Comparison of ENCODE assay signal across 19 mouse cellular contexts in genomic region chr11:104028183-104028582, GRCm38 (mm10).
A peak's percentile ranks its signal among the peaks of the same experiment; 100 is the strongest.
DNase-seq lines count a peak whose midpoint lies in the region; ATAC-seq and TF ChIP-seq lines count a peak whose summit lies in the region.
"Had no signal": no experiment of that assay in that cellular context is flagged by ENCODE, and none has a peak within 500 bp of the region (broad histone marks: within the 10 kb centered on the region; RNA-seq: fewer than 3 reads in every experiment).

No protein-coding gene starts in this region.

- no peak for TF ChIP-seq POLR2A in myocyte (IDR thresholded peaks at IDR 0.05; ENCODE audit: insufficient read length, low read depth)

- H3K4me1 ChIP-seq in hindbrain, postnatal 0 days (ENCODE audit: insufficient read depth, low read length), result no peaks in the 10 kb centered on the region
- H3K4me1 ChIP-seq: embryonic facial prominence, embryonic 10.5 days; forebrain, embryonic 13.5 days; heart, embryonic 12.5 days had no signal

- H3K79me2 ChIP-seq in myocyte (ENCODE audit: control insufficient read depth, insufficient read depth), result no peaks in the 10 kb centered on the region

- H3K9me3 ChIP-seq in hindbrain, postnatal 0 days (ENCODE audit: low read length), result no peaks in the 10 kb centered on the region
- H3K9me3 ChIP-seq: embryonic facial prominence, embryonic 10.5 days; forebrain, embryonic 13.5 days; heart, embryonic 12.5 days; hindbrain, embryonic 10.5 days had no signal

- WGBS in hindbrain, postnatal 0 days, result 75% methylated on average over 1 of the region's 1 CpGs

- no peaks in the 10 kb centered on the region for H3K36me3 ChIP-seq in myocyte (ENCODE audit: control insufficient read depth, insufficient read depth)
- H3K36me3 ChIP-seq in hindbrain, postnatal 0 days (ENCODE audit: insufficient read depth, low read length), result no peaks in the 10 kb centered on the region
- H3K36me3 ChIP-seq: embryonic facial prominence, embryonic 10.5 days; heart, embryonic 12.5 days; hindbrain, embryonic 10.5 days had no signal

- no peak overlapping the region for H3ac ChIP-seq in myocyte (ENCODE audit: control insufficient read depth, insufficient read length)

- H3K27me3 ChIP-seq in myocyte (ENCODE audit: control insufficient read depth, insufficient read depth, insufficient read length), result no peaks in the 10 kb centered on the region
- no peaks in the 10 kb centered on the region for H3K27me3 ChIP-seq in hindbrain, postnatal 0 days (ENCODE audit: insufficient read depth, low read length)

- no peak overlapping the region for H3K27ac ChIP-seq in hindbrain, postnatal 0 days
- H3K27ac ChIP-seq: embryonic facial prominence, embryonic 10.5 days; forebrain, embryonic 13.5 days; gastrocnemius, adult 2 months; hindbrain, embryonic 10.5 days; hindbrain, embryonic 14.5 days had no signal

- TF ChIP-seq CTCF in hindbrain, postnatal 0 days (IDR thresholded peaks at IDR 0.05; ENCODE audit: low read depth), result no peak

- peak; percentile 1 for DNase-seq in CD4-positive, CD25-positive, alpha-beta regulatory T cell, adult 2 months (ENCODE audit: low read depth, low spot score)
- DNase-seq in thymus, postnatal 0 days (ENCODE audit: low spot score), result peak; percentile 4
- no peak for DNase-seq in thymus, postnatal 25 days
- DNase-seq in gastrocnemius, adult 18-20 months (ENCODE audit: low spot score), result no peak
- no peak for DNase-seq in hindbrain, postnatal 0 days (ENCODE audit: low spot score)
- no peak for DNase-seq in adrenal gland, postnatal 36 days
- DNase-seq: adrenal gland, adult 2 months; adrenal gland, postnatal 25 days; cerebellum, postnatal 10 days; forebrain, postnatal 0 days; gastrocnemius, adult 2 months; gastrocnemius, postnatal 25 days had no signal

- no peak overlapping the region for H3K4me3 ChIP-seq in myocyte
- no peak overlapping the region for H3K4me3 ChIP-seq in hindbrain, postnatal 0 days (ENCODE audit: low read length)
- H3K4me3 ChIP-seq: embryonic facial prominence, embryonic 10.5 days; forebrain, embryonic 13.5 days; gastrocnemius, adult 2 months; heart, embryonic 12.5 days; hindbrain, embryonic 10.5 days had no signal

- peak overlapping the region; percentile 70 for H3K4me2 ChIP-seq in myocyte (ENCODE audit: low read depth)
- no peak overlapping the region for H3K4me2 ChIP-seq in hindbrain, postnatal 0 days (ENCODE audit: low read depth, low read length)
- H3K4me2 ChIP-seq: forebrain, embryonic 13.5 days; heart, embryonic 12.5 days; hindbrain, embryonic 14.5 days had no signal

- no peak for ATAC-seq in CD4-positive, CD25-positive, alpha-beta regulatory T cell, adult 4 months
- no peak for ATAC-seq in hindbrain, postnatal 0 days

- H3K9ac ChIP-seq in hindbrain, postnatal 0 days (replicated peaks; ENCODE audit: low read length), result no peak overlapping the region
- H3K9ac ChIP-seq: forebrain, embryonic 13.5 days; forebrain, postnatal 0 days; heart, embryonic 12.5 days; hindbrain, embryonic 14.5 days had no signal

TF ChIP-seq in myocyte, 11 proteins besides CTCF, POLR2A, EP300 and RAD21:
- TF ChIP-seq TCF12 (IDR thresholded peaks at IDR 0.05; ENCODE audit: insufficient read depth, poor library complexity, severe bottlenecking), result no peak
- no peak for TF ChIP-seq MAX (IDR thresholded peaks at IDR 0.05; ENCODE audit: low read depth)
- no peak for TF ChIP-seq POLR2AphosphoS2 (IDR thresholded peaks at IDR 0.05; ENCODE audit: insufficient read length, low read depth)
- TF ChIP-seq SRF (IDR thresholded peaks at IDR 0.05; ENCODE audit: control insufficient read depth, insufficient read length, low read depth), result no peak
- no peak for TF ChIP-seq MYOD1 (IDR thresholded peaks at IDR 0.05; ENCODE audit: control insufficient read depth in 1 of 3, insufficient read length in 2 of 3, low read depth in 2 of 3)

Comparison
In these comparisons a context has a peak if more than half of its experiments do, and no peak if none do; other contexts are left out.
1. DNase-seq: peak in CD4-positive, CD25-positive, alpha-beta regulatory T cell, adult 2 months (single experiment) and thymus, postnatal 0 days (single experiment); none in thymus, postnatal 25 days (single experiment), gastrocnemius, adult 18-20 months (single experiment), hindbrain, postnatal 0 days (single experiment) and adrenal gland, postnatal 36 days (0 of 2).